Mouse (Mus musculus): ENCODE measurements around the gene Gjb5. TPM values are rescaled to one million over a fixed set of nuclear protein-coding genes. Genes with fewer than 3 reads are reported as not detected.

The Gjb5 gene
- polyA plus RNA-seq, 1 experiment: not detected

DNA sequence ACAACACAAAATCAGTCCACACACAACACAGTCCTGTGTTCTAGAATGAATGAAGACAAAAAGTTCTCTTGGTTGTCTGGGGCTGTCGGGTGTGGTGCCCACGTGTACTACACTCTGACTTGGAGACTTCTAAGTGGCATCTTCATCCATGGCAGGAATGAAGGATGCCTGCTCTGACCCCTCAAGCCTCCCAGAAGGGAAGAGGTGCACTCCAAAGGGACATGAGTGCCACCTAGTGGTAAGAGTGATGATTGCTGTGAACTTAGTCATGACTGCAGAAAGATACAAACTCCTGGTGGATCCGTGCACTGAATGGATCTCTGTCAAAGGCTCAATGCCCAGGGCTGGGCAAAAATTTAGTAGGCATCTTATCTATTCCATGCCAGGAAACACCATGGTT lies 38.4 kb downstream of the Gjb5 start:
- Histone ChIP-seq H3K4me1 (ENCODE audit: control insufficient read depth, insufficient read depth, low read length) (no peaks in the 10 kb centered on the region), H3K27ac (ENCODE audit: insufficient read depth, low read length) (no peak overlapping the region), H3K4me3 (ENCODE audit: insufficient read depth, low read length) (no peak overlapping the region)
- no peak for TF ChIP-seq POLR2A (IDR thresholded peaks at IDR 0.05; ENCODE audit: extremely low read depth, insufficient read depth, low read length)
- peak; percentile 86 for TF ChIP-seq CTCF (IDR thresholded peaks at IDR 0.05; ENCODE audit: extremely low read depth, insufficient read depth, low read length)

DNA sequence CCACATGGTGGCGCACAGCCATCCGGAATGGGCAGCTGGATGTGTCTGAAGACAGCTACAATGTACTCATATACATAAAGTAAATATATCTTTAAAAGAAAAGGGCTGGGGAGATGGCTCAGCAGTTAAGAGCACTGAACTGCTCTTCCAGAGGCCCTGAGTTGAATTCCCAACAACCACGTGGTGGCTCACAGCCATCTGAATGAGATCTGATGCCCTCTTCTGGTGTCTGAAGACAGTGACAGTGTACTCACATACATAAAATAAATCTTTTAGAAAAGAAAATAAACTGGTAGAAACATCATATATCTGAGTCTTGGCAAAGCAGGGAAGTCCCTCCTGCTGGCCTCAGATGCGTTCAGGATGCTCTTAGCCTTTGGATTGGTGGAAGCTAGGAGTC lies 40.8 kb downstream of the Gjb5 start:
- no peak for TF ChIP-seq POLR2A (IDR thresholded peaks at IDR 0.05; ENCODE audit: extremely low read depth, insufficient read depth, low read length)
- 0 out of 2 replicates have a peak, but pooled peaks have one; percentile 20 for TF ChIP-seq CTCF (IDR thresholded peaks at IDR 0.05; ENCODE audit: extremely low read depth, insufficient read depth, low read length)
- H3K27ac ChIP-seq (ENCODE audit: insufficient read depth, low read length): no peak overlapping the region
- H3K4me1 ChIP-seq (ENCODE audit: control insufficient read depth, insufficient read depth, low read length): no peaks in the 10 kb centered on the region
- H3K4me3 ChIP-seq (ENCODE audit: insufficient read depth, low read length): no peak overlapping the region

DNA sequence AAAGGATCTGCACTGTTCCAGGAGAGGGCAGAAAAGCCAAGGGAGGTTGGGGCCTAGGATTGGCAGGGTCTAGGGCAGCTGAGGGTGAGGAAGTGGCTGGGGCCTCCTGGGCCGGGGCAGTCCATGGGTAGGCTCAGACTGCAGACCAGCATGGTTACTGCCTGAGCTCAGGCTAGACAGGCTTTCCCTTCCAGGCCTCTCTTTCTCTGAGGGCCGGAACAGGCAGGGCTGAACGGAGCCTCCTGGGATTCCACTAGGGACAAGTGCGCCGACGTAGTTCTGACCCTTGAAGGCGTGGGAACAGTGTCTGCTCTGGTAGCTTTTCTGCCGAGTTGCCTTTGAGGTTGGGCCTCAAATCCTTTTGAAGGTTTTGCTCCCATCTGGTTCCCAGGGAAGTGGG lies 42.2 kb downstream of the Gjb5 start:
- TF ChIP-seq CTCF (IDR thresholded peaks at IDR 0.05; ENCODE audit: extremely low read depth, insufficient read depth, low read length): no peak
- TF ChIP-seq POLR2A (IDR thresholded peaks at IDR 0.05; ENCODE audit: extremely low read depth, insufficient read depth, low read length): no peak
- Histone ChIP-seq H3K27ac (ENCODE audit: insufficient read depth, low read length) (no peak overlapping the region), H3K4me1 (ENCODE audit: control insufficient read depth, insufficient read depth, low read length) (no peaks in the 10 kb centered on the region), H3K4me3 (ENCODE audit: insufficient read depth, low read length) (no peak overlapping the region)

DNA sequence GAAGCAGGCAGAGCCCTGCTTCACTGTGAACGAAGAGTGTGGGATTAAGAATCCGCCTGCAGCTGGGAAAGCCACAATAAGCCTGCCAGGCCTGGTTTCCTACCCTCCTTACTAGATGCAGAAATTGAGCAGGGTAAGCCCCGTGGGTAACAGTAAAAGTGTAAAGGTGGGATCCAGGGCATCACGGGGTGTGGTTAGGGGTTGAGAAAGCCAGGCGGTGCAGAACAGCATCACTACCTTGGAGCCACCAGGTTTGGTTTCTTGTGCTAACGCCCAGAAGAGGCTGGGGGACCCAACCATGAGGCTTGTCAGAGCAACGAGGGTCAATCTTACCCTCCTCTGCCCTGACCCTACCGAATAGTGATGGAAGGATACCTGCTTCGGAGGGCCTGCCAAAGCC lies 43.4 kb downstream of the Gjb5 start:
- Histone ChIP-seq H3K4me3 (ENCODE audit: insufficient read depth, low read length) (no peak overlapping the region; the same call in 1 of the 2 replicates), H3K27ac (ENCODE audit: insufficient read depth, low read length) (no peak overlapping the region), H3K4me1 (ENCODE audit: control insufficient read depth, insufficient read depth, low read length) (no peaks in the 10 kb centered on the region)

DNA sequence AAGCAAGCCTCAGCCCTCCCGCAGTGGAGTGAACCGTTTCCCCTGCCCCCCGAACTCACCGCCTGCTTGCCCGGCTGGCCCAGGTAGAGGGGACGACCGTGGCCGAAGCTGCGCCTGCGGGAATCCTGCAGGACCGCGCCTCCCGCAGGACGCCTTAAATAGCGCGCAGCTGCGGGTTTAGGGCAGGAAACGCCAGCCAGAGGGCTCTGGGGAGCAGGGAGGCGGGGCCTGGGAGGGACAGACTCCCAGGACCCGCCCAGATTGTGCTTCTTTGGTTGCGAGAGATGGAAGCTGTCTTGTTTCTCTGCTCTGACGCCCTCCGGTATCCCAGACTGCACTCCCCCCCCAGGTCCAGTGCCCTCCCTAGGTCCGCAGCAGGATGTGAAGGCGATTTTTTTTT lies 44.1 kb downstream of the Gjb5 start, which contains the start of gene Gja4:
TSS of gene Gja4 (minus strand) at position 179 of the 400 bp plus-strand sequence.
- H3K4me3 ChIP-seq (ENCODE audit: insufficient read depth, low read length): peak within 1 kb of the TSS; percentile 41
- no peaks in the 10 kb centered on the region for H3K4me1 ChIP-seq (ENCODE audit: control insufficient read depth, insufficient read depth, low read length)
- H3K27ac ChIP-seq (ENCODE audit: insufficient read depth, low read length): no peak within 1 kb of the TSS
- 0 out of 2 replicates have a peak, but pooled peaks have one; percentile 40 for TF ChIP-seq POLR2A (IDR thresholded peaks at IDR 0.05; ENCODE audit: extremely low read depth, insufficient read depth, low read length)
- TF ChIP-seq CTCF (IDR thresholded peaks at IDR 0.05; ENCODE audit: extremely low read depth, insufficient read depth, low read length): 0 out of 2 replicates have a peak, but pooled peaks have one; percentile 3

More for the DNA sequence above, 43.4 kb downstream of the Gjb5 start:
- TF ChIP-seq CTCF (IDR thresholded peaks at IDR 0.05; ENCODE audit: extremely low read depth, insufficient read depth, low read length) (no peak), POLR2A (IDR thresholded peaks at IDR 0.05; ENCODE audit: extremely low read depth, insufficient read depth, low read length) (no peak)

DNA sequence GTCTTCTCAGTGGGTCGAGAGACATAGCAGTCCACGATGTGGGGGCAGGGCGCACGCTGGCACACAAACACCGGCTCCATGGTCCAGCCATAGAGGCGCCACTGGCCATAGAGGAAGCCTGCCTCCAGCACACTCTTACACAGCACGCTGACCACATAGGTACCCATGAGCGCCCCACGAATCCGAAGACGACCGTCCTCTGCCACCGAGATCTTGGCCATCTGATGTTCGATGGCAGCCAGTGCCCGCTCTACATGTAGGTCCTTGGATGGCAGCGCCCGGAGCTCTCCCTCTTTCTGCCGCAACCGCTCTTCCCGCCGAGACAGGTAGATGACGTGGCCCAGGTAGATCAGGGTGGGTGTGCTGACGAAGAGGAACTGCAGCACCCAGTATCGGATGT lies 45.6 kb downstream of the Gjb5 start:
- no peak overlapping the region for H3K4me3 ChIP-seq (ENCODE audit: insufficient read depth, low read length)
- TF ChIP-seq CTCF (IDR thresholded peaks at IDR 0.05; ENCODE audit: extremely low read depth, insufficient read depth, low read length) (no peak), POLR2A (IDR thresholded peaks at IDR 0.05; ENCODE audit: extremely low read depth, insufficient read depth, low read length) (no peak)
- H3K4me1 ChIP-seq (ENCODE audit: control insufficient read depth, insufficient read depth, low read length): no peaks in the 10 kb centered on the region
- no peak overlapping the region for H3K27ac ChIP-seq (ENCODE audit: insufficient read depth, low read length)

DNA sequence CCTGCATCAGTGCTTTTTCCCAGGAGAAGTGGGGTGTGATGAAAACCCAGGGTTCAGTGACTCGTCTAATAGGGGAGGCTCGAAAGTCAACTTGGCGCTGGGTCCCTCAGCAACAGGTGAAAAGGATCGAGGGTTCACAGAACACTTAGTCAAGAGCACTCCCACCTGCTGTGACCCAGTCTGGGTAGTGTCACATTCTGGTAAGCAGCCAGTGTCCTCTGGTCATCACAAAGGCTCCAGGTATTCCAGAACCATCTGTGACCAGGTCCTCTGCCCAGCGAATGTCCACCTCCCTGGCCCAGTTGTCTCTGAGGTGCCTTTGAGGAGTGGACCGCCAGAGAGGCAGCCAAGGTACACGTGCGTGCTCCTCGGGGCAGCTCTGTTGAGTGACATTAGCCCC lies 46.4 kb downstream of the Gjb5 start:
- TF ChIP-seq CTCF (IDR thresholded peaks at IDR 0.05; ENCODE audit: extremely low read depth, insufficient read depth, low read length): no peak
- TF ChIP-seq POLR2A (IDR thresholded peaks at IDR 0.05; ENCODE audit: extremely low read depth, insufficient read depth, low read length): no peak
- H3K4me1 ChIP-seq (ENCODE audit: control insufficient read depth, insufficient read depth, low read length): no peaks in the 10 kb centered on the region
- no peak overlapping the region for H3K4me3 ChIP-seq (ENCODE audit: insufficient read depth, low read length)
- no peak overlapping the region for H3K27ac ChIP-seq (ENCODE audit: insufficient read depth, low read length)

DNA sequence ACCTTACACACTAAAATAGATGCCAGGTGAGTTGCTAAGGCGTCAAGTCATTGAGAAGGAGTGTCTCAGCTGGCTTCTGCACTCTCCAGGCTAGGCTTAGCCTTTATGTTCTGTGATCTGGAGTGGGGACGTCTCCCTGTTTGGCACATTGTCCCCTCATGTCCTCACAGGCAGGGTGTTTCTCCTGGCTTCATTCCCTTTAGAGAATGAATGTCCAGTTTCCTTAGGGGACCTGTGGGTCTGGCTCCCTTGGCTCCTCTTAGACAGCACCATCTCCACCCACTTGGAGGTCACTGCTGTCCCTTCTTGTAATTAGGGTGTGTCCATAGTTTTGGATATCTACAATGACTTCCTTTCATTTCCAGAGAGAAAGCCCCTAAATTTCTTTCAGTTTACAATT lies 51.1 kb downstream of the Gjb5 start:
- H3K4me3 ChIP-seq (ENCODE audit: insufficient read depth, low read length): no peak overlapping the region
- no peak for TF ChIP-seq CTCF (IDR thresholded peaks at IDR 0.05; ENCODE audit: extremely low read depth, insufficient read depth, low read length)
- TF ChIP-seq POLR2A (IDR thresholded peaks at IDR 0.05; ENCODE audit: extremely low read depth, insufficient read depth, low read length): no peak
- H3K4me1 ChIP-seq (ENCODE audit: control insufficient read depth, insufficient read depth, low read length): no peaks in the 10 kb centered on the region
- H3K27ac ChIP-seq (ENCODE audit: insufficient read depth, low read length): no peak overlapping the region

Other genes starting within 250 kb of the Gjb5 start
- gene Tmem35b, start 234.5 kb downstream of the Gjb5 start, polyA plus RNA-seq (2012; rRNA removed): 9.5 and 11.6 TPM in 2 replicates
- 222 and 224 TPM in 2 replicates for gene Dlgap3, start 189.0 kb downstream of the Gjb5 start, polyA plus RNA-seq (2012; rRNA removed)
- gene Smim12, start 114.4 kb downstream of the Gjb5 start, polyA plus RNA-seq (2012; rRNA removed): 85.9 and 87.5 TPM in 2 replicates
- 8.5 and 9.9 TPM in 2 replicates for gene Gja4, start 44.1 kb downstream of the Gjb5 start, polyA plus RNA-seq (2012; rRNA removed)
- 0.04 and 0.06 TPM in 2 replicates for gene Gjb3, start 27.3 kb downstream of the Gjb5 start, polyA plus RNA-seq (2012; rRNA removed)
- not detected in 2 replicates for gene Gjb4, start 4.1 kb downstream of the Gjb5 start, polyA plus RNA-seq (2012; rRNA removed)

Measured in cortical plate, adult 2 months (tissue).